Mouse (Mus musculus) adrenal gland, postnatal 4 days (tissue): Measurements from ENCODE around the gene Syne4. TPM values are rescaled to one million over a fixed set of nuclear protein-coding genes. Genes with fewer than 3 reads are reported as not detected.

Experiments
- DNase-seq, 2 experiments: peaks; one replicate each; pipeline ENCODE4 v3.0.0; 2021 to 2022; ENCODE audit warnings: low spot score in 2 of 2, mixed read lengths in 2 of 2
- total RNA-seq, 2 experiments: library from RNA; stranded (reverse); gene quantifications; 2 replicates each; pipeline ENCODE4 v1.2.3; 2021

Gene Syne4
- total RNA-seq, 2 experiments from 2014 or later: 40.1 to 60.6 TPM

DNA sequence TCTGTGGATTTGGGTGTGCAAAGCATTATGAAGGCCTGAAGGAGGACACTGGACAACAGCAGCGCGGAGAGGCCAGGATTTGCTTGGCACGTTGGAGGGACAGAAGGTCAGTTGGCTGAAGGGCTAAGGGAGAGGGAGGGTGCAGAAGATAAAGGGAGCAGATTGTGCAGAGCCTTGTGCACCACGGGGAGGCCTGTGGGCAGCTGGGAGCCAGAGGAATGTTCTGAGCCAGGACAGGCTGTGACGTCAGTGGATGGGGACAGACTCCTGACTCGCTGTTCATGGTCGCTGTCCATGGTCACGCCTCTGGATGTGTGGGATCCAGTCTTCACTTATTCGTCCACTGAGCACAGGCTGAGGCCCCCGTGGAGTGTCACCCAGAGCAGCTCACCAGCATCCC lies 19.5 kb upstream of the Syne4 start:
- peak in 1 of 2 experiments; percentile 42 for DNase-seq

GRCm38 (mm10) chr7:30296816-30297215 lies 17.8 kb upstream of the Syne4 start:
- no peak for DNase-seq

DNA sequence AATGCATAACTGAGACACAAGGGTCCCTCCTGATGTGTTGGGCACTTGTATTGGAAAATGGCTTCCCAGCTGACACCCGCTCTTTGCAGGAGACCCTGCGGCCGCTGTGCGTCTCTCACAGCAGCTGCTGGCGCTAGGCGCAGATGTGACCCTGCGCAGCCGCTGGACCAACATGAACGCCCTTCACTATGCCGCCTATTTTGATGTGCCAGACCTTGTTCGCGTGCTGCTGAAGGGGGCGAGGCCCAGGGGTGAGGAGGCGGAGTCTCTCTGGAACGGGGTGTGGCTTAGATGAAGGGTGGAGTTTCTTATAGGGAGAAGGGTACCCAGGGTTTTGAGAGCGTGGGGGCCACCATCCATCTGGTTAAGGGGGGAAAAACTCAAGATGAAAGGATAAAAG lies 17.3 kb upstream of the Syne4 start:
- no peak for DNase-seq

- DNase-seq: no peak
Observed at GRCm38 (mm10) chr7:30300914-30301313, 13.7 kb upstream of the Syne4 start.

DNA sequence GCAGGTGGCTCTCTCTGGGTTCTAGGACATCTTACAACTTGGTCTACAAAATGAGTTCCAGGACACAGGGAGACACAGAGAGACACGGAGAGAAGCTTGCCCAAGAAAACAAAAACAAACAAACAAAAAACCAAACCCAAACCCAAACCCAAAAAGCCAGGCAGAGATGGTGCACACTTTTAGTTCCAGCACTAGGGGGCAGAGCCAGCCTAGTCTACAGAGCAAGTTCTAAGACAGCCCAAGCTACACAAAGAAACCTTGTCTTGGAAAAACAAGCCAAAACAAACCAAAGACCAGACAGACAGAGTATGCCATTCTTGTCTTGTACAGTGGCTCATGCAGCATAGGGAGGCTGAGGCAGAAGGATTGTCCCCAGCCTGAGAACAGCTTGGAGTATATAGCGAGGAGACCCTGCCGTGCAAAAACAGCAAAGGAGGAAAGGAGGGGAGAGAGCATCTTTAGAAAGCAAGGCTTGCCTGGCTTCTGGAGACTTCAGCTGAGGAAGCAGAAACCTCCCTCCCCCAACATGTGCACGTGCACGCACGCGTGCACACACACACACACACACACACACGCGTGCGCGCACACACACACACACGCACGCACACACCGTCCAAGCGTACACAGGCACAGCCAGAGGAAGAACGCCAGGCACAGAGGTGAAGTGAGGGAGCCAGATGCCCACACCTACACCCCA lies 8.4 kb upstream of the Syne4 start:
- no peak for DNase-seq

GRCm38 (mm10) chr7:30308076-30309005 lies 6.3 kb upstream of the Syne4 start, which contains the start of gene Alkbh6:
Gene Alkbh6 (plus strand): TSS chr7:30308717.
- peak; percentile 60 to 85 for DNase-seq

- no peak for DNase-seq
Observed at GRCm38 (mm10) chr7:30309395-30310129, 5.0 kb upstream of the Syne4 start.

GRCm38 (mm10) chr7:30310136-30310535 lies 4.5 kb upstream of the Syne4 start:
- DNase-seq: no peak

DNA sequence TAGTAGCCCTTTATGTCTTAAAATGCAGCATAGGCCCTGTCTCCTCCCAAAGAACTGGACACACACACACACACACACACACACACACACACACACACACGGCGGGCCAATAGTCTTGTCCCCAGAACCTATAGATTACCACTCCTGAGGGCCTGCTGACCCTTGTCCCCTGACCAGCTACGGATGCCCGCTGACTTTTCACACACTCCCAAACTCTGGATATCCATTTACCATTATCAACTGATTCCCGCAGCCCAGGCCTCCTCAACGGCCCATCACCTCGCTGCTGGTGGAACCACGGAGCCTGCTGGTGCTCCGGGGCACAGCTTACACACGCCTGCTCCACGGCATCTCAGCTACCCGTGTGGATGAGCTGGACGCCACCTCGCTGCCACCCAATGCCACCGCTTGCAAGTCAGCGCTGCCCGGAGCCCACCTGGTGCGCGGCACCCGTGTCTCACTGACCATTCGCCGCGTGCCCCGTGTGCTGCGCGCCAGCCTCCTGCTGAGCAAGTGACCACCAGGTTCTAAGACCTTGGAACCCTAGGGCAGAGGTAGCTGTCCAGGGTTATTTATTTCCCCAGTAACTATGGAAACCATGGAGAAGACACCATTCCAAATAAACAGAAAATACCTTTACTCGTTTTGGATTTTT lies 814 bp upstream of the Syne4 start:
- no peak for DNase-seq

DNA sequence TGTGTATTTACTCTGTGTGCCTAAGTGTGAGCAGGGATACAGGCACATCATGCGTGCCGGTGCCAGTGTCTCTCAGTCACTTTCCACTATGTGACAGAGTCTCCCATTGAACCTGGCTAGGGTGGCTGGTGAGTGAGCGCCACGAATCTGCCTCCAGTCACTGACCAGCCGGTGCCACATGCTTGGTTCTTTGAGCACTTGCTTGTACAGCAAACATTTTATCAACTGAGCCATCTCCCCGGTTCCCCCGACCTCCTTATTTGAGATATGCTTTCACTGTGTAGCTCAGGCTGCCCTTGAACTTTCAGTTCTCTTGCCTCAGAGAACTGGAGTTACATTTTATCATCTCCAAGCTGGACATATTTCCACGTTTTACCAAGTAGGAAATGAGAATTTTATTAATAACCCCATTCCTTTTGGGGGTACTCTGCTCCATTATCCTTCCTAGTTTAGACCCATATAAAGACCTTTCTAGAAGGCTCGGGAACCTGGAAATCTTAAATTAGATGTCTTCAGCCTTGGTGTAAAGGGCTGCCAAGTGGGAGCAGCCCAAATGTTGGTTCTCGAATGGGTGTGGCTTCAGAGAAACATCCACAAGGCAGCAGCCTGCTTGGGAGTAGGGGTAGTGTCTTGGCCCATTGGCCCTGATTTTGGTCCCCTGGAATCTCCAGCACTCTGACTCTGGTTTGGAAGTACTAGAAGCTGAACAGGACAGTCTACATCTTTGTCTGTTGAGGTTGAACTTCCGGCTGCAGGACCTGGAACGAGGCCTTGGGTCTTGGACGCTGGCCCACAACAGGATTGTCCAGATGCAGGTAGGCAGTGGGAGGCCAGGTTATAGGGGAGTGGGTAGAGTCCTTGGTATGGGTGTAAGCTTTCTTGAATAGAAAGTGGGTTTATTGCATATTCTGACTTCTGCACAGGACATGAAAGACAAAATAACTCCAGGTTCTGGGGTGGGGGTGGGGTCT lies 1.2 kb downstream of the Syne4 start:
- DNase-seq: no peak

DNA sequence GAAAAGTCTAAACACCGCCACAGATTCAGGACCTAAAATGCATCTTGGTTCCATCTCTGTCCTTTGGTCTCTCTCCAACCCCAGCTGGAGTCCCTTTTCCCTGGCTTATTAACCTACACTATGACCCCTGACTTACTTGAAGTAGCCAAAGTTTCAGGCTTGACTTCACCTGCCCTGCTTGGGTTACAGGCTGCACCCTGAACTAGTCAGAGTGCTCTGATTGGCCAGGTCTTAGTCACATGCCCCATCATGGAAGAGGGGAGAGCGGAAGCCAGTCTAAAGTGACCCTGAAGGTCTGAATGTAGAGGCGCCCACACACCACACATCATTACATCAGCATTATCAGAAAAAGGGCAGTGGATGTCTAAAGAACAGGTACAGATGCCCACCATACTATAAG lies 3.5 kb downstream of the Syne4 start:
- no peak for DNase-seq

- no peak for DNase-seq
Observed at GRCm38 (mm10) chr7:30320946-30321345, 6.3 kb downstream of the Syne4 start.

DNA sequence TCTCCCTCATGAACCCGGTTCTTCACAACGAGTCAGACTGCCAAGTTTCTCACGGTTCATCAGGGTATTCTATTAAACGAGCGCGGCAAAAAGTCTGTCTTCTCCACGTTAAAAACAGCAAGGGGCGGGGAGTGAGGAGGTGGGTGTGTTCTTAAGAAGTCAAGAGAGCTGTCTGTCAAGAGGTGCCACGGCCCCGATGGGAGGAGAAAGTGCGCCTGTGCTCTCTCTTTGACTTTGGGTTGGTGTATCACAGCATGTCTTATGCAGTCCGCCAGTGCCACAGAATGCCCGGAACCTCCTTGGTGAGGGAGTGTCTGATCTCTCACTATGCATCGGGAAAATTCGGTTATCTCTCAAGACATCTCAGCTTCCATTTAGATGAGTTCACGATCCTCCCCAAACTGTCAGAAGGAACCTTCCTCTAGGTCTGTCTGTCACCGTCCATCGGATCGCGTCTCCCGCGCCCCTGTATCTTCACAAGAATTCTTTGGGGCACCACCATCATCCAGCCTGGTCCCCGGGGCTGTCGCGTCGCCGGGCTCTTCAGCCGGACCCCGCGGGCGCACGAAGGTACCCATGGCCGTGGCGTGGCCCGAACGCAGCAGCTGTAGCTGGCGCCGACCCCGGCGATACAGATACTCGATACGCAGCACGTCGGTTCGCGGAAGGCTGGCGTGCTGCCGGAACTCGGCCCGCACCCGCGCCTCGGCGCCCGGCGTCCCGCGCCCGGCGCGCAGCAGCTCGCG lies 7.1 kb downstream of the Syne4 start, which contains the start of gene E130208F15Rik:
Gene E130208F15Rik, plus strand, starts transcription at position 202 of the 746 bp plus-strand sequence.
- peak; percentile 27 to 38 for DNase-seq

DNA sequence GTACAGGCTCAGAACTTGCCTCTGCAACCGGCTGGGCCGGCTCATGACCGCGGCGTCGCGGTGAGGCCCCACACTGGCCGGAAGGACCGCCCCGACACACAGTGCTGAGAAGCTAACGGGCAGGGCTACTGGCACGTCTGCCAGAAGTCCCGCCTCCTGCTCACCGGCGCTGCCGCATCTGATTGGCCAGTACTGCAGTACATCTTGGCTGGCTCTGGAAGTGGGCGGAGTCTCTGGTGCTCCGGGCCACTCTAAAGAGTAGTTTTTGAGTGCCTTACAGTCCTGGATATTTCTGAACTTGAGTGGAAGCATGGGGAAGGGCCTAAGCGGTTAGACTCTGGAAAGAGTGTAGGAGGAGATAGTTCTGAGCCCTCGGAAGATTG lies 7.7 kb downstream of the Syne4 start:
- peak; percentile 73 to 87 for DNase-seq

GRCm38 (mm10) chr7:30322865-30323264 lies 8.3 kb downstream of the Syne4 start:
- no peak for DNase-seq

GRCm38 (mm10) chr7:30323795-30324194 lies 9.2 kb downstream of the Syne4 start, which contains the start of gene Sdhaf1:
Gene Sdhaf1 (minus strand): TSS chr7:30323895.
- DNase-seq: no peak

DNA sequence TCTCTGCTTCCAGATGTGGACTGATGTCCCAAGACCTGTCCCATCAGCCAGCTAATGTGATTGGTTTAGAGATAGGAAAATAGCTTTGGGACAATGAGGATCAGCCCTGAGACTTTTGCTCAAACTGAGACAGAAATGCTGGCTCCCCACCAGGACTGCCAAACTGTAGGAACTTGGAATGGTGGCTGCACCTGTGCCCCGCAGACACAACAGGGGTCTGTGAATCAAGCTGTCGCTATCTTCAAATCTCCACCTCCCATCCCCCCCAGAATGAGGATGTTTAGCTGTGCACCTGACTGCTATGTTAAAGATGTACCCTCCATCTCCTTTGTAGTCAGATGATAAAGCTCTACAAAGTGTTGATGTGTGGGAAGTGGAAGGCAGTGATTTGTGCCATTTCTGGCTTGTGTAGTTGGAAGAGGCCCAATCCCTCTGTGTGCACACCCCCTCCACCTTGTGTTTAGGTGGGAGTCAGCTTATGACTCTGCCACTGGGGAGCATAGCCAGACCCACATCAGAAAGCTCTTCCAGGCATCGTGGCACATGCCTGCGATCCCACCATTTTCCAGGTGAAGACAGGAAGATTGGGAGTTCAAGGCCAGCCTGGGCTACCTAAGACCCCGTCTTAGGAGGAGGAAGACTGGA lies 9.8 kb downstream of the Syne4 start:
- no peak for DNase-seq

DNA sequence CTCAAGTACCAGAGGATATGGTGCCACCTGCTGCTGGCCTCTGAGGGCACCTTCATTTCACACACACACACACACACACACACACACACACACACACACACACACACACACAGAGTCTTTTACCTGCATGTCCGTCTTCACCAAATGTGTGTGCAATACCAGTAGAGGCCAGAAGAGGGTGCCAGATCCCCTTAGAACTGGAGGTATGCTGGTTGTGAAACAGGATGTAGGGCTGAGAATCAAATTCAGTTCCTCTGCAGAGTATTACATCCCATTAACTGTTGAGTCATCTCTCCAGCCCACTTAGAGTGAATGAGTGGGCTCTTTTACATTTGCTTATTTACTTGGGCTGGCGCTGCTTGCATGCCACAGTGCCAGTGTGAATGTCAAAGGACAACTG lies 10.8 kb downstream of the Syne4 start:
- no peak for DNase-seq
